Mouse (Mus musculus) hindbrain, embryonic 12.5 days (tissue): ENCODE results near the gene Zbed3. TPM values are rescaled to one million over a fixed set of nuclear protein-coding genes. Genes with fewer than 3 reads are reported as not detected.
A peak's percentile ranks its signal among the peaks of the same experiment; 100 is the strongest.
"Not testable (repeated sequence)": the region's sequence is repeated elsewhere in the genome, so short reads cannot be mapped to it uniquely, and the experiment has no call there.

Experiments used
- ATAC-seq: fragments of 200-750 bp; cut with Nextera tagmentation; 2 replicates; pipeline ENCODE4 v1.8.0; 2017; ENCODE audit warnings: moderate TSS enrichment; ENCODE audit not compliant: low FRiP score
- H3K27ac ChIP-seq: fragments of 300-500 bp; sonication (generic); 2 replicates; pipeline ENCODE4 v1.5.1; 2016; ENCODE audit warnings: mild to moderate bottlenecking
- H3K27me3 ChIP-seq: fragments of 300-500 bp; sonication (generic); 2 replicates; pipeline ENCODE4 v1.6.1; 2016; ENCODE audit warnings: mild to moderate bottlenecking
- H3K36me3 ChIP-seq: fragments of 300-500 bp; sonication (generic); 2 replicates; pipeline ENCODE4 v1.6.1; 2016; ENCODE audit warnings: mild to moderate bottlenecking
- H3K4me1 ChIP-seq: fragments of 300-500 bp; sonication (generic); 2 replicates; pipeline ENCODE4 v1.6.1; 2016
- H3K4me2 ChIP-seq: fragments of 300-500 bp; sonication (generic); replicated peaks from 2 replicates; pipeline ENCODE4 v1.6.1; 2016; ENCODE audit warnings: mild to moderate bottlenecking
- H3K4me3 ChIP-seq: fragments of 300-500 bp; sonication (generic); 2 replicates; pipeline ENCODE4 v1.5.1; 2016; ENCODE audit warnings: mild to moderate bottlenecking
- H3K9ac ChIP-seq: fragments of 300-500 bp; sonication (generic); 2 replicates; pipeline ENCODE4 v1.6.1; 2016; ENCODE audit warnings: mild to moderate bottlenecking, moderate library complexity
- H3K9me3 ChIP-seq: fragments of 300-500 bp; sonication (generic); replicated peaks from 2 replicates; pipeline ENCODE4 v1.6.1; 2016; ENCODE audit warnings: mild to moderate bottlenecking
- WGBS: fragments of 180-500 bp; shearing (Covaris S2); methylation state at CpG from one replicate; pipeline ENCODE4 v1.1.7; 2016; 5-methylcytosine and 5-hydroxymethylcytosine counted together
- polyA plus RNA-seq: library from polyadenylated mRNA; unstranded; fragments of >200 nt; fragmentation: Nextera tagmentation; extraction: Ambion mirVana; gene quantifications from 2 replicates; pipeline ENCODE4 v1.2.1, GENCODE M21; 2016

Gene Zbed3
- polyA plus RNA-seq, 1 experiment from 2014 or later: 67.7 TPM

DNA sequence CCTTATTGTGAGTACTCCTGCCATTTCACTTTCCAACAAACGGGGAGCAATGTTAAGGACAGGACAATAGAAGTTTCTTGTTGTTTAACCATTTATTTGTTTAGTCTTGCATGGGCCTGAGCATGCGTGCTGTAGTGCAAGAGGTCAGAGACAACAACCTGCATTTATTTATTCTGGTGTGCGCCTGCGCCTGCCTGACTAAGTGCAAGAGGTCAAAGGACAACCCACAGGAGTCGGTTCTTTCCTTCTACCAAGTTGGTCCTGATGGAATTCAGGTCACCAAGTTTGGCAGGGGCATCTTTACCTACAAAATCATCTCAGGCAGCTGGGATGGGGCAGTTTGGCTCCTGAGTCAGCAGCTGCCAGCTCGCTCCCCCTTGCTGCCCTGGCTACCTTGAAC, 22.5 kb downstream of the Zbed3 start:
- H3K9me3 ChIP-seq: no peaks in the 10 kb centered on the region
- H3K4me1 ChIP-seq: no peaks in the 10 kb centered on the region
- peaks cover 13% of the 10 kb centered on the region for H3K36me3 ChIP-seq
- no peak overlapping the region for H3K4me3 ChIP-seq
- WGBS: 64% methylated on average over 6 of the region's 6 CpGs
- H3K27ac ChIP-seq: no peak overlapping the region
- 0 out of 2 replicates have a peak, but pooled peaks cover 3% of the 10 kb centered on the region for H3K27me3 ChIP-seq
- no peak overlapping the region for H3K4me2 ChIP-seq
- no peak for ATAC-seq
- no peak overlapping the region for H3K9ac ChIP-seq

DNA sequence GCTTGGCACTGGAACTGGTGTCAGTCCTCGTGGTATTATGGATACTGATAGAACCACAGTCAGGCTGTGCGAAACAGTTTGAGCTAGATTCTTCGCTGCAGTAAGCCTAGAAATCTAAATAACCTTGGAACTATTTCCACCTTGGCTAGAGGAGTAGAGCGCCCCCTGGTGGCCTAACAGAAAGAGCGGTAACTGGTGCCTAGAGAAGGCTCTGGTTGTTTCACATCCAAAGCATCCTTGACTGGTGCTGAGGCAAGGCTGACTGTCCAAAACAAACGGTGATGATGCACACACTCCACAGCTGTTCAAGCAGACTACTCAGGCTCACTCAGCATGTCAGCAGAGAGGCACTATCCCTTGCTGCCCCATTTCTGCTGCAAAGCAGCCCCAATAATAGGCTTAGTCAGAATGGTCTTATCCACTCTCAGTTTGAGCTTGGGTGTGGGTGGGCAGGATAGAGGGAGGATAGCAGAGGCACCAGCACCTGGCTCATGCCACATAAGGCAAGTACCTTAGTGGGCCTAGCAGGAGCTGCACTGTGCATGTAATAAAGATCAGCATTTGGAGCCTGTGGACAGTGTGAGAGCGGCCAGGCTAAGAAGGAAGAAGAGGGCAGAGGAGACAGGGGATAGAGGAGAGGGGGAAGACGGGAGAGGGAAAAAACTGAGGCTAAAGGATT, 23.7 kb downstream of the Zbed3 start:
- Histone ChIP-seq H3K9ac (no peak overlapping the region), H3K4me2 (no peak overlapping the region), H3K27me3 (0 out of 2 replicates have a peak, but pooled peaks cover 3% of the 10 kb centered on the region), H3K9me3 (no peaks in the 10 kb centered on the region), H3K36me3 (peaks cover 25% of the 10 kb centered on the region), H3K4me1 (no peaks in the 10 kb centered on the region), H3K4me3 (no peak overlapping the region), H3K27ac (no peak overlapping the region)
- WGBS: 40% methylated on average over 8 of the region's 8 CpGs
- ATAC-seq: peak; percentile 66; the same call in 1 of the 2 replicates

DNA sequence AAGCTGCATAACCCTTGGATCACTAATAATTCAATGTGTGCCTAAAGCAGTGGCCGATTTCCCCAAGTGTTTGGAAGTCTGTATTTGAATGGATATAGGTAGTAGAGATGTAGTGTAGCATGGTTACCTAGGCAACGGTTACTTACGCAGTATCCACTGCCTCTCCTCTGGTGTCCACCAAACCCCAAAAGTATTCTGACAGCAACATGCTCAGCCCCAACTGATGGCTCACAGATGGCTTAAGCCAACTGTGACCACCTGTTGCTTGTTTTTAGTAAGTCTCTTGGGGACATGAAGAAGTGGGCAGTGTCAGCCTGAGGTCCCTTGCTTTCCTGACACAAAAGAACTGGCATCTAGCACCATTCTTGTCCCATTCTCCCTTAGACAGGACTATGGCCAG, 25.1 kb downstream of the Zbed3 start:
- Histone ChIP-seq H3K36me3 (peaks cover 36% of the 10 kb centered on the region), H3K9me3 (no peaks in the 10 kb centered on the region), H3K27me3 (0 out of 2 replicates have a peak, but pooled peaks cover 3% of the 10 kb centered on the region), H3K4me3 (no peak overlapping the region), H3K4me2 (no peak overlapping the region), H3K4me1 (no peaks in the 10 kb centered on the region), H3K27ac (no peak overlapping the region), H3K9ac (no peak overlapping the region)
- 91% methylated on average over 3 of the region's 3 CpGs for WGBS
- ATAC-seq: no peak

DNA sequence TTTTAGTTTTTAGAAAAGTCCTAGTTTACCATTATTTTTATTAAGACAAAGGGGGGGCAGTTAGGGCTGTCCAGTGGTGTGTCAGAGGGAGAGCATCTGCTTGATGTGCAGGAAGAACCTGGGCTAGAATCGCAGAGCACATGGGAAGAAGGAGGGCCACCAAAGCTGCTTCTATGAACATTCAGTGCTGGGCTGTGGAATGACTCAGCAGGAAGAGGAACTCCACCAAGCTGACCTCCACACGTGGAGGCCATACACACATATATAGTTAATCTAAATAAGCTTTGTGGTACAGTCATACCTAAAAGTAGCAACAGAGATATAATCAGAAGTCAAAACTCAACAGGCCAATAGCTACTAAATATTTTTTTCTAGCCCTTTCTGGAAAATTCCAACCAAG, 34.8 kb downstream of the Zbed3 start:
- Histone ChIP-seq H3K4me2 (no peak overlapping the region), H3K9me3 (no peaks in the 10 kb centered on the region), H3K4me1 (no peaks in the 10 kb centered on the region), H3K27me3 (no peaks in the 10 kb centered on the region), H3K27ac (no peak overlapping the region), H3K9ac (no peak overlapping the region), H3K36me3 (peaks cover 83% of the 10 kb centered on the region), H3K4me3 (no peak overlapping the region)
- ATAC-seq: no peak
- 87% methylated on average over 2 of the region's 2 CpGs for WGBS

DNA sequence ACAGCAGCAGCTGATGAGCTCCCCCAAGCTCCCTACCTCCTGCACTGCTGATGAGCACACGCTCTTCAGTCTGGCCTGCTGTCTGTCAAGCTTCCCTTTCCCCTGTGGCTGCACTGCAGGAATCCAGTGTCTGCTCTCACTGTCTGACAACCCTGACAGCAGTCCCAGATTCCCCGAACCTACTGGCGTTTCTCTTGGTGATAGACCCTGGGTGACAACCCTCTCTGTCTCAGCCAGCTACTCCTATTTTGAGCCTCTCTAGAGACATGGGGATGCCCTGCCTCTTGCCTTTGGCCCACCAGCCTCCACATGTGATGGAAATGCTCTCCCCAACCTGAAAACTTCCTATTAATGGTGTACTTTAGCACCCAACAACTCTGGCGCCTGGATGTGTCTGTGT, 40.0 kb downstream of the Zbed3 start:
- 80% methylated on average over 4 of the region's 4 CpGs for WGBS
- Histone ChIP-seq H3K36me3 (peaks cover 79% of the 10 kb centered on the region), H3K4me3 (no peak overlapping the region), H3K27me3 (no peaks in the 10 kb centered on the region), H3K4me1 (no peaks in the 10 kb centered on the region), H3K4me2 (no peak overlapping the region), H3K27ac (no peak overlapping the region), H3K9me3 (no peaks in the 10 kb centered on the region), H3K9ac (no peak overlapping the region)
- ATAC-seq: no peak

DNA sequence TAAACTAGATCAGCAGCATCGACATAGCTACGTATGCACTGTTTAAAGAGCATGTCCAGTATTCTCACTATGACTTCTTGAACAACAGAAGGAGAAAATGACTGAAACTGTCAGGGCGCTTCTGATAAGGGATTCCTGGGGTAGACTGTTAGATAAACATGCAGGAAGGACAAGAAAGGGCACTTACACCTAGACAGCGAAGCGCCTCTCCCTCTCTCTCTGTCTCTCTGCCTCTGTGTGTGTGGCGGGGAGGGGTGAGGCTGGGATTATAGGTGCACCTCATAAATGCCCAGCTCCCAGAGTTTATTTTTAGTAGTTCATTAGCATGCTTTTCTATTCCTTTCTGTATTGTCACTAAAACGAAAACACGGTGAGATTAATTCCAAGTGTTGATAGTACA, 42.9 kb downstream of the Zbed3 start:
- Histone ChIP-seq H3K4me2 (no peak overlapping the region), H3K36me3 (peaks cover 83% of the 10 kb centered on the region), H3K27ac (no peak overlapping the region), H3K4me3 (no peak overlapping the region), H3K4me1 (no peaks in the 10 kb centered on the region), H3K9ac (no peak overlapping the region), H3K9me3 (no peaks in the 10 kb centered on the region), H3K27me3 (no peaks in the 10 kb centered on the region)
- ATAC-seq: no peak
- 94% methylated on average over 8 of the region's 8 CpGs for WGBS

DNA sequence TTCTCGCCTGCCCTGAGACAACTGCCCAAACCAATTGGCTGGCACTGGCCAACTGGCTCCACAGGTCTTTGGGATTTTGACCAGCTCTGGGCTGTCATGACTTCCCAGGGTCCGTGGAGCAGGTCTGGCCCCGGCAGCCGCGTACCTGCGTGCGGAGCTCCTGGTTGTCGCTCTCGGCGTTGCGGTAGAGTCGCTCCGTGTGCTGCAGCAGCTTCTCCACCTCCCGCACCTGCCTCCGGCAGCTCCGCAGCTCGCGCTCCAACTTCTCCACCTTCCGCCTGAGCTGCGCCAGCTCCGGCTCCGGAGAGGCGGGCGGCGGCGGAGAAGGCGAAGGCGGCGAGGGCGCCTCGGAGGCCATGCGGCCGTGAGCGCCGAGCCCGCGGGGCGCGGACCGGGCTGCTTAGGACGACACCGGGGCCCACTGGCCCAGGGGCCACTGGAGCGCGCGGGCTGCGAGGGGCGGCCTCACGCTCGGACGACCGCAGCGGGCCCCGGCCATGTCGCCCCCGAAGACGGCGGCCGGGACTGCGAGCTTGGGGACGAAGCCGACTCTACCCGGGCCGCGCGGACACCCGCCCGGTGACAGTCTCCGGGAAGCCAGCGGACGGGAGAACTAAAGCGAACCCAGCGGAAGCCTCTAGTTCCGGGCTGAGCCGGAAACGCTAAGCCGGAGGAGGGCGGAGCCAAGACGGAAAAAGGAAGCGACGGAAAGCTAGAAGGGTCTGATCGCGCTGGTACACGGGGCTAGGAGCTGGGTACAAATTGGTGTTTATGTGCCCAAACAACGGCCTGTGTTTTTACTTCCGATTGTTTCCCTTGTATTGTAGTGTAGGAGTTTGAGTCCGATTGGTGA, 51.5 kb downstream of the Zbed3 start, which contains the start of gene Aggf1:
Aggf1 (minus strand) TSS at position 652 of the 853 bp plus-strand sequence.
- Histone ChIP-seq H3K9me3 (no peaks in the 10 kb centered on the region), H3K27me3 (no peaks in the 10 kb centered on the region), H3K27ac (peak within 1 kb of the TSS; percentile 81), H3K4me1 (peaks cover 12% of the 10 kb centered on the region), H3K36me3 (peaks cover 12% of the 10 kb centered on the region), H3K9ac (peak within 1 kb of the TSS; percentile 94), H3K4me2 (peak within 1 kb of the TSS; percentile 95), H3K4me3 (peak within 1 kb of the TSS; percentile 100)
- ATAC-seq: peak; percentile 99
- under 1% methylated on average over 85 of the region's 86 CpGs for WGBS

DNA sequence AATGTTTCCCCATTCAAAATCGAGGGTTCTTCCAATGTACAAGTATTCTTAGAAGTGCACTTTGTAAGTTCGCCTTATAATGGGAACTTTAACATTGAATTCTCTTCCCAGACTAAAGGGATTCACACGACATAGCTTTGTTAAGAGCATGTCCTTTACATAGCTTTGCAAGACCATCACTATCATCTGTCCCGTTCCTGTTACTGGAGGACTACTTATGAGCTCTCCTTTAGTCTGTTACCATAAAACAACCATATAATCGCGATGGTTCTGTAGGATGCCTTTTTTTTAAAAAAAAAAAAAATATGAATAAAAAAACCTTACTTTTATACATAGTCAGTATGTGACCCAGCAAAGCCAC, 52.1 kb downstream of the Zbed3 start:
- 27% methylated on average over 6 of the region's 6 CpGs for WGBS
- peak; percentile 44; the same call in 1 of the 2 replicates for ATAC-seq
- peaks cover 12% of the 10 kb centered on the region for H3K4me1 ChIP-seq
- H3K9ac ChIP-seq: peak overlapping the region; percentile 94
- H3K4me3 ChIP-seq: peak overlapping the region; percentile 100
- peaks cover 6% of the 10 kb centered on the region for H3K36me3 ChIP-seq
- no peaks in the 10 kb centered on the region for H3K27me3 ChIP-seq
- H3K9me3 ChIP-seq: no peaks in the 10 kb centered on the region
- peak overlapping the region; percentile 95 for H3K4me2 ChIP-seq
- peak overlapping the region; percentile 81 for H3K27ac ChIP-seq

DNA sequence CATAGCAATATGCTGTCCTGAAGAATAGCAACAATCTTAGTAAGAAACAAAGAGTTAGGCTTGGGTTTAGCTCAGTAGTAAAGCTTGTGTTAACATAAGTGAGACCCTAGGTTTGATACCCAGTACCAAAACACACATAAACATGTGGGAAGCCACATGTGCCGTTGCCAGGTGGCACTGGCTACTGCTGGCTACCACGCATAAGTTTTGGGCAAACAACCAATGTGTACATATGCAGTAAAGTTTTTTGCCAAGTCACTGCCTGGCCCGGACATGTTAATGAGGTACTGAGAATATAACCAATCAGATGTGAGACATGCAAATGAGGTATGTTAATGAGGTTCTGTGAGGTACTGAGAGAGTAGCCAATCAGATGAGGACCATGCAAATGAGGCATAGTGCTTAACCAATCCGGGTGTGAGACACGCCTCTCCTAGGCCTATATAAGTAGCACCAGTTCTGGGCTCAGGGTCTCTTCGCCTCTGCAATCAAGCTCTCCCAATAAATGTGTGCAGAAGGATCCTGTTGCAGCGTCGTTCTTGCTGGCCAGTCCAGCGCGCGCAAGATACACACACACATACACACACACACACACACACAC, 53.4 kb downstream of the Zbed3 start:
- not testable (repeated sequence) for H3K27ac ChIP-seq, ATAC-seq, H3K4me2 ChIP-seq, H3K4me3 ChIP-seq, H3K27me3 ChIP-seq, H3K9ac ChIP-seq, H3K36me3 ChIP-seq, H3K9me3 ChIP-seq
- peaks cover 12% of the 10 kb centered on the region for H3K4me1 ChIP-seq
- 95% methylated on average over 11 of the region's 11 CpGs for WGBS

DNA sequence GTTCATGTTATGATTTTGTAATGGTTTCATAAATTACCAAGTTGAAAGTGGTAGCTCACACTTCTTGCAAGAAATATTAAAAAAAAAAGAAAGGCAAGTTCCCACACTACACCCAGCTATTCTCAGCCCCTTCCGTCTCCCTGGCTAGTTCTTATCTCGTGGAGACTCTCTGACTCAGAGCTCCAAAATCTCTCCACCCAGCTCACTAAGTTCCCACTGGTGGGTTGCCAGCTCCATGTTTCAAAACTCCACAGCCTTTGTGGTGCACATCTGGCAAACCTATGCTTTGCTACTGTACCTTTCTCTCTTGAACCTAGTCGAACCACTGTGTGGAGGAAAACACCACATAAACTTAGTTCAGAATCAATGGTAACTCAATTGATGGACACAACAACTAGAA, 55.3 kb downstream of the Zbed3 start:
- WGBS: 90% methylated on average over 3 of the region's 3 CpGs
- Histone ChIP-seq H3K27ac (no peak overlapping the region), H3K9ac (no peak overlapping the region), H3K36me3 (no peaks in the 10 kb centered on the region), H3K27me3 (no peaks in the 10 kb centered on the region), H3K9me3 (no peaks in the 10 kb centered on the region), H3K4me3 (no peak overlapping the region), H3K4me2 (no peak overlapping the region), H3K4me1 (peaks cover 8% of the 10 kb centered on the region)
- no peak for ATAC-seq

DNA sequence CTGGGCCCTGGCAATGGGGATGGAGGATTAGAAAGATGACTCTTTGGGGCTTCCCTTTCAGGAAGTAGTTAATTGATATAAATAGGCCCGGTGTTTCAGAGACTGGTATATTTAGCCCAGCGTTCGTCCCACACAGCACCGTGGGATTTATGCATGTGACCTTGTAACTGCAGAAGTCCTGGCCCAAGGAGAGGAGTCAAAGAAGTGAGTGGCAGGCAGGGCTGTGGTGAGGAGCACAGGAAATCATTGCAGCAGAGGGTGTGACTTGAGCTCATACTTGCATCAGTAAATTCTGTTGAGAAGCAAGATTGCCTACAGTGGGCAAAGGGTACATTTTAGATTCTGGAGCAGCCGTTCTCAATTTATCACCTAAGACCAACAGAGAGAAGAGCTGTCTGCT, 59.0 kb downstream of the Zbed3 start:
- H3K4me3 ChIP-seq: no peak overlapping the region
- 95% methylated on average over 5 of the region's 5 CpGs for WGBS

More for the DNA sequence above, 59.0 kb downstream of the Zbed3 start:
- Histone ChIP-seq H3K4me2 (no peak overlapping the region), H3K27ac (no peak overlapping the region), H3K4me1 (no peaks in the 10 kb centered on the region), H3K27me3 (no peaks in the 10 kb centered on the region), H3K9ac (no peak overlapping the region), H3K9me3 (no peaks in the 10 kb centered on the region), H3K36me3 (no peaks in the 10 kb centered on the region)
- no peak for ATAC-seq
